Mouse (Mus musculus): ENCODE results near the gene Thsd7a.
A peak's percentile ranks its signal among the peaks of the same experiment; 100 is the strongest.

Thsd7a gene

DNA sequence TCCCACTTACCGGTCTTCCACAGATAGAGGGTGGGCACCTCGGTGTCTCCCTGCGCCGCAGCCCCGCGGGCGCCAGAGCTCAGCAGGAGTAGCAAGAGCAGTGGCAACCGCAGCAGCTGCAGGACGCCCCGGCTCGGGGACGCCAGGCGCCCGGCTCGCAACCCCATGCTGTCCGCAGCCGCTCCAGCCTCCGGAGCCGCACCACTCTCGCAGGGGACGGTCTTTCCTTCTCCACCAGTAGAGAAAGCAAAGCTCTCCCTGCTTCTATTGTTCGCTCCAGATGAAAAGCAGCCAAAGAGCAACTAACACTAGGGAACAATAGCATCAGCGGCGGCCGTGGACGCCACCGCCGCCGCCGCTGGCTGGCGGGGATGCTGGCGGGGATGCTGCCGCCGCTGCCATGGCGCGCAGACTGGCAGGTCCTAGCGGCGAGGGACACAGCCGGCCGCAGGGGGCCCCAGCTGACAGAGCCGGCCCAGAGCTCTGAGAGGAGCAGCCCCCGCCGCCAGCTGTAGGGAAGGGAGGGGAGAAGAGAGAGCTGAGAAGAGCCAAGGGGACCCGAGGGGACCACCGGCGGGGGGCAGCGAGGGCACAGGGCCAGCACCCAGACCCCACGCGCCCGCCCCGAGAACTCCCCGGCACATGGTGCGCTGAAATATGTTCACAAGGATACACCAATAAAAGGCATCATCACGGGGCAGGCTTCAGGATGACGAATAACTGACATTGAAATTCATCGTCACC, at the start of gene Thsd7a:
TSS of gene Thsd7a (minus strand) at position 624 of the 744 bp plus-strand sequence.
- peak; percentile 47 to 60 for DNase-seq (ENCODE audit: low spot score in 2 of 2)

DNA sequence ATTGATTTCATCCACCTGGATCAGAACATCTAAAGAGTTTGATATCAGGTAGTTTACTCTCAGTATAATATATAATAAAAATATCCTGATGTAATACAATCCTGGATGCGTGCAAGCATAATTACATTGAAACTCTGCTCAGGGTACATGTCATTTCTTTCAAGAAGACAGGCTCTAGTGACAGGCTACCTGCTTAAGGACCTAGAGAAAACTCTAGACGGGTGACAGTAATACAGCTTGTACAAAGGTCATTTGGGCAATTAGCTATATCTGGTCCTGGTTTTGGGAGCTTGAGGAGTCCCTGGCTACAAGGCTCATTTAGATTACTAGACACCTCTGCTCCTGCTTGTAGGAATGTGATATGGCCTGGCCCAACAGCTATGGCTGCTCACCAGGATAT, 37.9 kb upstream of the Thsd7a start:
- DNase-seq (ENCODE audit: low spot score in 2 of 2), result no peak

DNA sequence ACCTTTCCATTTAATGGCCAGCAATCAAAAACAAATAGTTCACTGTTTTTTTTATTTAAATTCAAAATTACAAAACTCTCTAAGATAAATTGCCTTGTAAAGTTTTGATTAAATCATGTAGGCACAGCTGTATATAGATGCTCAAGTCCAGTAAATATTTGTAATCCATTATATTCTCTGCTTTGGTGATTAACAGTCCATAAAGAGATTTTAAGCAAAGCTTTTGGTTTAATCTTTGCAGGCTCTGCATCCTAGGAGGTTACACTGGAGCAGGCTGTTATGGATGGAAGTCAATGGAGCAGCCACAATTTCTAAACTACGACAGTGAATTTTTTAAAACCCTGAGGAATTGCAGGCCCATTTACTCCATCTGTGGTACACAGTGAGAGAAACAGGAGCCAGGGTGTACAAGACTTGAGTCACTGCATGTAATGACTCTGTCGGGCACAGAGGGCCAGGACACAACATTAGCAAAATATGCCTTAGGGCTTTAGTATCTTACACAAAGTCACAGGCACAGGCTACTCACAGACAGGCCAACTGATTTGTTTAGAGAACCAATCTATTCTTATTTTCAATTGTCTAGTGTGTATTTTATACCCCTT, 37.3 kb upstream of the Thsd7a start:
- no peak for DNase-seq (ENCODE audit: low spot score in 2 of 2)

DNA sequence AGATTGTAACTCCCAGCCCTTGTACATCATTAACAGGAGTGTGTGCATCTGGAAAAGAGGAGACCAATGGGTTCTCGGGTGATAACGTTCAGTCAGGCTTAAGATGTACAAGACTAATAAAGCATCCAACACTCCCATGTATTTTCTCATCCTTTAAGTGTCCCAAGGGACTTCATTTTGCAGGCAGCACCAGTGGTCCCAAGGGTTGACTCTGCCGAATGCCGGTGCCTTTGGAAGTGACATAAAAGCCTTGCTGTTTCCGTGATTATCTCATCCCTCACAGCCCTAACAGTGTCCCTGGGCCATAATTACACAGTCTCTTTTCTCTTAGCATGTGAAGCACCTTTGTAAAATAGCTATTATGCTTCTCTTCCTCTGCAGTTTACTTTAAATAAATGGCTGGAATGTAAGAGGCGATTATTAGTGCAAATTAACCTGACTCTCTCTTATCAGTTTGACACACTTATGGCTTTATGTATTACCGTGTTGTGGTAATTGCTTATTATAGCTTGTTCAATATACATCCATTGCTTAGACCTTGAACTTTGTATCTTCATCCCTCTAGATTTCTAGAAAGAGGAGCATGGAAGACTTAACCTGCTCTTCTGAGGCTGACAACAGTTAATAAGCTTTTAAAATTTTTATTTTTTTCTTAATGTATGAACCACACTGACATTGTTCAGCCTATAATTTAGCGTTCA, 35.9 kb upstream of the Thsd7a start:
- DNase-seq (ENCODE audit: low spot score in 2 of 2), result no peak

DNA sequence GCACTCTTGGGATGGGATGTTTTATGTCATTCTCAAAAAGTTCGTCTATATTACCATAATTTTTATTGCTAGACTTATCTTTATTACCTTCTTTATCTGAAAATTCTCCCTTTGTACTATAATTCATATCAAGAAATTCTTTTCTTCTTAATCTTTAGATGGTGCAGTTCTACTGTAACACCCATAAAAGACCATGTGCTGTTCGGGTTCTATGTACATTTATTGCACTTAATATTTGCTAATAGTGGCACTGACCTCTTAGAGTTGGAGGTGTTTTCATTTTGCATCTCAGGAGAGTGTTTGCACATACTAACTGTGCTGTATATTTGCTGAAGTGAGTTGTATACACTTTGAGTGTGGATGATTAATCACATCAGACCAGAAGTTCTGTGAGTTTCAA, 23.6 kb upstream of the Thsd7a start:
- DNase-seq (ENCODE audit: low spot score in 2 of 2), result no peak

DNA sequence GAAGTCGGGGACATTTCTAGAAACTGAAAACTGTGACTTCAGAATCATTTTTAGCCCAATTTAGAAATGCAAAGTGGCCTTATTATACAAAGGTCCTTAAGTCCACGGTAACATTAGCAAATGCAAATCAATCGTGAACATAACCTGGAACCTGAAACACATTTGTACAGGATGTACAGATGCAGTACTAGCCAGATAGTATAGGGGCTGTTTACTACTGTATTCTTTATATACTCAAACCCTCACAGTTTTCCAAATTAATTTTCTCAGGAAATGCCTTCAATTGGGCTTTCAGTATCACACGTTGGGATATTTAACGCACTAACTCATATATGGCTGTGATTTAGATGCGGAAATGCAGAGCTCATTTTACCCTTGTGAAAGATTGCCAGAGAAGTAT, 16.0 kb upstream of the Thsd7a start:
- no peak for DNase-seq (ENCODE audit: low spot score in 2 of 2)

DNA sequence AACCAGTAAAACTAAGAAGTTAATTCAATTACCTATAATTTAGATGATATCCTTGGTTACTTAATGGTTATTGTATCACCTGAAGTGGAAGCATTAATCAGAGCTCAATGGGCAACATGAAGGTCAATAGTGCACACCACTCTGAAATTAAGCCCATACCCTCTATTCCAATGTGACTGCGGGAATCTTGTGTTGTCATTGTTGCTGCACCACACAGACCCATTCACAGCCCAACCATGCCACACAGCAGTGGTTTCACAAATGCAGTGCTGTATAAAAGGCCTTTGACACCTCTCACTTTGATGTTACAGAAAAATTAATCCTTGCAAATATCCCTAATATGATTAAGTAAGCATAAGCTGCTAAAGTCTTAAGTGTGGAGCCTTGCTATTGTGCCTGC, 15.4 kb upstream of the Thsd7a start:
- DNase-seq (ENCODE audit: low spot score in 2 of 2), result no peak

DNA sequence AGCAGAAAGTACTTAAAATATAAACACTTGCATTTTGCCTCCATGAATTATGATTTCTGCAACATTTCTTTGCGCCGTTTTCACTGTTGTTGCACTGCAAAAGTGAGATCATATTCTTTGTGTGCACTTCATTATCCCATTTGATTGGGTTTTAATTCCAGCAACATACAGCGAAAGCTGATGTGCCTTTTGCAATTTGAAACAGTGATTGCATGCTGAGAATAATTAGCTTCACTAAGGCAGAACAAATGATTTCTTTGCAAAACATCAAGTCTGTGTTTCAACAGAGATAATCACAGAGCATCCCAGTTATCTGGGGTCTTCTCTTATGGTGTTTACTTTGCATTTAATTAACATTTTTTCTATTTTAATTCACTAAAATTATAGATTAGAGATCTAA, 14.6 kb upstream of the Thsd7a start:
- DNase-seq (ENCODE audit: low spot score in 2 of 2), result no peak

DNA sequence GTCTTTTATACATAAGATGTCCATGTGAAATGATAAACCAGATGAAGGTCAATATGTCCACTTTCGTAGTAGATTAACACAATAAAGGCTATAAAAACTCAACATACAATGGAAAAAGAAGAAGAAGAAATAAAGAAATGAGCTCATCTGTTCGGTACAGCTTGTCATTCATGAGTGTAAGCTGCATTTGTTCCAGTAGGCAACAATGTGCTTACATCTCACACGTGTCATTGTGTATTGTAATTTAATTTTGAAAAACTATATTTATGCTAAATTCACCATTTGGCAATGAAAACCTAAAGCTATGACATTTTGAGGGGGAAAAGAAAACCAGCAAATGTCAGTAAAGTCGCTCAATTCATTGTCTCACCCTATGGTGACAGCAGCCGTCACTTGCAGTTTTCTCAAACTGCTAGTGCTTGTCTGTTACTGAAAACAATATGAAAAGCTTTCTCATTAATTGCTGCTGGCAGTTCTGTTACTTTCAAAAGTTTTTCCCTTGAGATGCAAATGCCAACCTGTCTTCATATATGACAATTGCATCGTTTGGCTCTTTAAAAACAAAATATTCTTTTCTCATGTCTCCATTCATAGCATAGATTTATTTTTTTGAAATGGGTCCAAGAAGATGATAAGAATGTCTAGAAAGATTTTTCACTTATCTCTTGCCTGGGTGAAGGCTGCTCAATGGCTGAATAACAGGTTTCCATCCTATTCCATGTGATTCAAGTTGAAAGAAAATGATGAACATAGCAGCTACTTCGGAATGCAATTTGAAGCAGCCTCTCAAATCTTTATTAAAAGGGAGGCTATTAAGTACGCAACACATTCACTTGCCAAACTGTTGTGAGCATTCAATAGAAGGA, 10.4 kb upstream of the Thsd7a start:
- no peak for DNase-seq (ENCODE audit: low spot score in 2 of 2)

DNA sequence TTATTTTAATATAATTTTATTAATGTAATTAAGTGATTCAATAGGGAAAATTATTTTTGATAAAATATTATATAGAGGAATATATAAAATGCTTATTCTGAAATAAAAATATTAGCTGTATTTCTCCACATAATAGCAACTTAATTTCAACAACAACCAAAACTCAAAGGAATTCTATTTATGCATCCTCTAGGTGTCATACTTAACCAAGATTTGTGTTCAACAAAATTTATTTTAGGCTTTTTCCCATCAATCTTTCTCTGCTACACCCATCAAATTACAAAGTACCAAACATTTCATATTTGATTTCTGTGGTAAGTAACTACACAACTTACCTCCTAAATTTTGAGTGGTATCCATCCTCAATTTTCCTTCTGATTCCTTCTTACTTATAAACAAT, 3.1 kb upstream of the Thsd7a start:
- no peak for DNase-seq (ENCODE audit: low spot score in 2 of 2)

DNA sequence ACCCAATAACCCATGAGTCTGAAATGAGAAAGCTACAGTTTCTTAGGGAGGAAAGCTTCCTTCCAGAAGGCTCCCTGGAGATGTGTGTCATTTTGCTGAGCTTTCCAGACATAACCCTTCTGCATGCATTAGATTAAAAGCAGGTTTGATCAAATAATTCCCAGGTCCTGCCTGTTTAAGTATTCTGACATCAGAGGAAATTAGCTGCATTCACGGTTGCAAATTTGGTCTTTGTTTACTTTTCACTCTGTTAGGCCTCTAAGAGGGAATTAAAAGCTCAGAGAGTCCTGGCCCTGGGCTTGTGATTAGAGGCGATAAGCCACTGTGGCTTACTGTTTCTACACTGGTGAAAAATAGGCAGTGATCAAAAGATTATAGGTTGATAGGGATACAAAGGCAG, 1.2 kb upstream of the Thsd7a start:
- no peak for DNase-seq (ENCODE audit: low spot score in 2 of 2)

DNA sequence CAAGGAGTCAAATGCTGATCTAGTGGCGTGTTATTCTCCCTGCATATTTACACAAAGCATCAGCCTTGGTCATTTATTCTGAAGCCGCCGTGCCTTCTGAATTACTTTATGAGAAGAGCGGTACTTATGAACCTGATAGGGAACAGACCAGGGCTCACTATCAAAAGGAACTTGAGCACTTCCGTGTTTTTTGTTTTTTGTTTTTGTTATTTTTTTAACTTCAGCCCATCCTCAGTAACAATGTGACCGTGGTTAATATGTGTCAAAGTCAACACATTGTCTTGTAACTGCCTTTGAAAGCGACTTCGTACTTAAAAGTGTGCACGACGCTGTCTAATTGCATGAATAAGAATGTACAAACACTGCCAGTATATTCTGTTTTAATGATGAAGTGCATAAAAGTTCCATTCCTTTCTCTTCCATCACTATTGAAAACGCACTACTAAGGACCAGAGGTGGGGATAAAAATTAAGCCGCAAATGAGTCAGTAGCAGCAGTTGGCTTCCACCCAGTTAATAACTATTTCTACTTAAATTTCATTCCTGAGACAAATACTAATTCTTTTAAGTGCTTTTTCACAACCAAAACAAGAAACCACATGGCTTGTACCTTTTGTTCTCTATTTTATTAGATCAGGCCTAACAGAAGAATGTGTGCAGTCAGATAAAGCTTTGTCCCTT, 461 bp upstream of the Thsd7a start:
- DNase-seq (ENCODE audit: low spot score in 2 of 2), result no peak

DNA sequence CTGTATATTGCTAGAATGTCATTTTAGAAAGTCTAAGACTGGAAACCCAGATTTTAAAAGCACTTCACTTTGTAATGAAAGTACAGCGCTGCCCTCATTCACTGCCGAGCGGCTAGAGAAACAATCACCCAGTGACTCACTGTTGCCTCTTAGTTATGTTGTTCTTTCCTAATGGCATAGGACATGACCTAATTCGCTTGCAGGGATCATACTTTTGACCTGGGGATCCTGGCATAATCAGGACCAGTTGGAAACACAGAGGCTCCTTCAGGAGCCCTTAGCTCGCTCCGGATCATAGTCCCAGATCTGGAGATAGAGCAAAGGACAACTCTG, 790 bp downstream of the Thsd7a start:
- peak in 1 of 2 experiments; percentile 64 for DNase-seq (ENCODE audit: low spot score in 2 of 2)

DNA sequence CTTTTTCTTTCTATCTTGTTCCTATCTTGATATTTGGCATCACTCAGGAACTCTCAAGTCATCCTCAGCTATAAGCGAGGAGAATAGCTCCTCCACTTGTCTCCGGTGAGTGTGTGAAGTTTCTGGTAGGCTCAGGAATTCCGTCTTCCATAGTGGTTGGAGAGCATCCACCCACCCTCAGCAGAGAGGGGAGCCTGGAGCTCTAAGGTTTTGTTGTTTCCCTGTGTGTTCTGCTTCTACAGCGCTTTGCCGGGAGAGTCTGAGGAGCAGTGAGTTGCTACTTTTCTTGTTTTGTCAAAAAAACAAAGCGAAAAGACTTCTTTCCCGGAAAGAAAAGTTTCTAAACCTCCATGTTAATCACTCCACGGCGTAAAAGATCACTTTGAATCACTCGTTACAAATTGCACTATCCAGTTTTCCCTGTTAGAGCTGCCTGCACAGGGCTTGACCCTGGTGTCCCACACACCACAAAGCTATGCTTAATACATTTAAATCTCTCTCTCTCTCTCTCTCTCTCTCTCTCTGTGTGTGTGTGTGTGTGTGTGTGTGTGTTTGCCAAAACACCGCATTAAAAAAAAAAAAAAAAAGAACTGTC, 1.3 kb downstream of the Thsd7a start:
- DNase-seq (ENCODE audit: low spot score in 2 of 2), result peak; percentile 23 to 35

DNA sequence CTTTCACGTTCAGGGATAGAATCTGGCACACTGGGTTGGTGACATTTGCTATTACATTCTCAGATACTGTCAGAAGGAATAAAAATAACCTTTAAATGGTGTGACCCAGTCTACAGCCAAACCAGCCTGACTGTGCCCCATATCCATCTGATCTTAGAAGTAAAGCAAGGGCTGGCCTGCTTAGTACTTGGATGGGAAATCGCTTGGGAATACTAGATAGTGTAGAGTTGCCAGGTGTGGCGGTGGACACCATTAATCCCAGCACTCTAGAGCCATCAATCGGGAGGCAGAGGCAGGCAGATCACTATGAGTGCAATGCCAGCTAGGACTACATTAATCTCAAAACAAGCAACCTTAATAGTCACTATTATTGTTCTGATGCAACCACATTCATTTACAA, 6.4 kb downstream of the Thsd7a start:
- DNase-seq (ENCODE audit: low spot score in 2 of 2), result no peak

DNA sequence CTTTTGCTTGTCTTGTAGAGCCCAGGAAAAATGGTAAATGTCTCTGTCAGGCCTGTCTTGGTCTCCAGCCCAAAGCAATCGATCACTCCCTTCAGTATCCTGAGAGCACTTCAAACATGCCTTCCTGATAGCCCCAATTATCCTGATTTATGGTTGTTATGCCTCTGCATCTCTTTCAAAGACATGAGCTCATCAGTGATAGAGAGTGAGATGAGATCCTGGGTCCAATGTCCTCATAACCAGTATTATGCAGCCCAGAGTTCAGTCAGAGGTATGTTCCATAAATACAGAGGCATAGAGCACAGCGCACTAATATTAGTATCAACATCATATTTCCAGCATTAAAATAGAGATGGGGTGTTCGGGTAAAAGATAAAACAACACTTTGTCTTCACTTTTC, 15.3 kb downstream of the Thsd7a start:
- DNase-seq (ENCODE audit: low spot score in 2 of 2), result no peak

DNA sequence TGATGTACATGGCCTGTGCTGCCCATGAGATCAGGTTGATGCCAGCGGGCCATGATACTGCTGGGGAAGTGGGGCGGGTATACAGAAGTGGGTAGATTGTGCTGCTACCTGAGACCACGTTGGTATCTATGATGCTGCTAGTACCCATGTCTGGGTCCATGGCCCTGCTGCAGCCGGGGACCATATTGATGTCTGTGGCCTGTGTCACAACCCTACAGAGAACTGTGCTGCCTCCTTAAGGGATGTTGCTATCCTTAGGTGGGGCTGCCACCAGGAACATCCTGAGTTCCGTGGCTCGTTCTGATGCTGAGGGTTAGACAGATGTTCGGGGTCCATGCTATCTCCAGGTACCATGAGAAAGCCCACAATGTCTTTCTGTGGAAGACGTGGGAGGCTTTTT, 33.1 kb downstream of the Thsd7a start:
- DNase-seq (ENCODE audit: low spot score in 2 of 2), result no peak

DNA sequence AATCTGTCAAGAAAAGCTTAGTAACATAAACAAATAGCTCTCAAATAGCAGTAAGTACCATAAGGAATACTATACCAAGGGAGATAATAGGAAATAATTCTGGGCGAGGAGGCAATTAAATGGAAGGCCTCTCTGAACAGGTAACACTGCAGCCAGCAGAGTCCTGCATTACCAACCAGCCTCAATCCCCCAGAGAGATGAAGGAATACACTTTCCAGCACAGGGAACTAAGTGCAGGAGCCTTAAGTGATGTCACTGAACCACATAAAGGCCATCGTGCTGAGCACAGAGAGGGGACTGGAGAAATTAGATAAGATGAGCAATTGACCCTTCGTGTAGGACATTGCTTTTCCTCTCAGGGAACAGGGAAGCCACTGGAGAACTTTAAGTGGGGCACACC, 36.6 kb downstream of the Thsd7a start:
- DNase-seq (ENCODE audit: low spot score in 2 of 2), result no peak

DNA sequence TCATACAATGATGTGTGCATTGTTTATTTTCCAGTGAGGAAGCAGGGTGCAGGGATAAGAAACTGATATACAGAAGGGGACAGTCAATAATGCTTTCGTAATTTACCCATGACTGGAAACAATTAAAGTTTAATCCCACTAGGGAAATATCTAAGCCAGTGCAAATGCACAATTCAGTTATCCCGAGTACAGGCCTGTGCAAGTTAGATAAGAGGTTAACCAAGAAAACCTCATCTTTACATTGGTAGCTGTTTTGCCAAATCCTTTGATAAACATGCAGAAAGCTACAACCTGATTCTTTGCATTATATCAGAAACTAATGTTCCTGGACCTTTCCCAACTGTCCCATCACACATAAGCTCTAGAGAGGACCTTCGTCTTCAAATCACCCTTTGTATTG, 46.3 kb downstream of the Thsd7a start:
- DNase-seq (ENCODE audit: low spot score in 2 of 2), result no peak

DNA sequence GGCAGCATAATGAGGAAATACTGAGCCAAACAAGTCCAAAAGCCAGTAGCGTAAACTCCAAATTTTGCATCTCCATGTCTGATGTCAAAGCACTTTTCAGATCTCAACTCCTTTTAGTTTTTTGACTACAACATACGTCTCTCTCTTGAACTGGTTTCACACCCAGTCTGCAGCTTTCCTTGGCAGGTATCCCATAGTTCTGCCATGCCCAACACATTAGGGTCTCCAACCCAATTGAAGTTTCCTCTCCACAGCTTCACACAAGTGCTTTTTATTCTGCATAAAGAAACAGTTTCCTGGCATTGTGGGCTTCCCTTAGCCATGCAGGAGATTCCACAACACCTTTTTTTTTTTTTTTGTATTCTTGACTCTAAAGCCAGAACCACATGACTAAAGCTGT, 50.1 kb downstream of the Thsd7a start:
- DNase-seq (ENCODE audit: low spot score in 2 of 2), result no peak

DNA sequence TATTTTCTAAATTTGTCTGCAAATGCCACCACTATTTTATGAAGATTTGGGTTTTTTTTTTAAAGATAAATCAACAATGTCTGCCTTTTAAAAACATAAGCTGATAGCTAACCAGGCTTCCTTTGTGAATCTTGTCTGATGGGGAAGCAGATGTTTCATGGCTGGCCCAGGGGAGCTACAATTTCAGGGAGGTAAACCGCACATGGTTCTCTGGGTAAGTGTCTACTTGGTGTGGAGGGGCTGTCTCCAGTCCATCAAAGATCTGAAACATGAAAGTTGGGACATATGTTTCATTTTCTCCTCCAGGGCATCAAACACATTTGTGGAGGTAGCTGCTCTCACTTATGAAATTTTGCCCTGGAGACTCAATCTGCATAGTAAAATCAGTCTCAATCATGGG, 55.5 kb downstream of the Thsd7a start:
- no peak for DNase-seq (ENCODE audit: low spot score in 2 of 2)
